Mouse (Mus musculus) limb, embryonic 12.5 days (tissue): Measurements from ENCODE around the gene Gm10644. TPM values are rescaled to one million over a fixed set of nuclear protein-coding genes. Genes with fewer than 3 reads are reported as not detected.

Source experiments
- ATAC-seq: fragments of 200-750 bp; cut with Nextera tagmentation; 2 replicates; pipeline ENCODE4 v1.8.0; 2017; ENCODE audit warnings: low read depth, moderate TSS enrichment; ENCODE audit not compliant: insufficient number of reproducible peaks, insufficient read depth, low FRiP score, low TSS enrichment
- H3K27ac ChIP-seq: fragments of 300-500 bp; sonication (generic); 2 replicates; pipeline ENCODE4 v1.5.1; 2016; ENCODE audit warnings: mild to moderate bottlenecking, moderate library complexity
- H3K27me3 ChIP-seq: fragments of 300-500 bp; sonication (generic); 2 replicates; pipeline ENCODE4 v1.6.1; 2016; ENCODE audit warnings: mild to moderate bottlenecking, moderate library complexity
- H3K36me3 ChIP-seq: fragments of 300-500 bp; sonication (generic); 2 replicates; pipeline ENCODE4 v1.6.1; 2016; ENCODE audit warnings: mild to moderate bottlenecking, moderate library complexity
- H3K4me1 ChIP-seq: fragments of 300-500 bp; sonication (generic); replicated peaks from 2 replicates; pipeline ENCODE4 v1.6.1; 2016
- H3K4me2 ChIP-seq: fragments of 300-500 bp; sonication (generic); 2 replicates; pipeline ENCODE4 v1.6.1; 2016; ENCODE audit warnings: mild to moderate bottlenecking, moderate library complexity
- H3K4me3 ChIP-seq: fragments of 300-500 bp; sonication (generic); replicated peaks from 2 replicates; pipeline ENCODE4 v1.5.1; 2016; ENCODE audit warnings: mild to moderate bottlenecking
- H3K9ac ChIP-seq: fragments of 300-500 bp; sonication (generic); replicated peaks from 2 replicates; pipeline ENCODE4 v1.6.1; 2016; ENCODE audit warnings: mild to moderate bottlenecking, moderate library complexity
- H3K9me3 ChIP-seq: fragments of 300-500 bp; sonication (generic); 2 replicates; pipeline ENCODE4 v1.6.1; 2016; ENCODE audit warnings: mild to moderate bottlenecking, moderate library complexity
- WGBS: fragments of 180-500 bp; shearing (Covaris S2); methylation state at CpG from one replicate; pipeline ENCODE4 v1.1.7; 2016; 5-methylcytosine and 5-hydroxymethylcytosine counted together
- microRNA-seq: library from miRNA; unstranded; fragments of <30 nt; microRNA quantifications from one replicate; pipeline ENCODE4, GENCODE M21; 2017
- polyA plus RNA-seq: library from polyadenylated mRNA; unstranded; fragments of >200 nt; fragmentation: Nextera tagmentation; extraction: Ambion mirVana; gene quantifications from 2 replicates; pipeline ENCODE4 v1.2.1, GENCODE M21; 2016

Gene Gm10644
- polyA plus RNA-seq, 1 experiment from 2014 or later = 0.40 TPM

GRCm38 (mm10) chr8:83893915-83894314 lies 61.1 kb downstream of the Gm10644 start:
- Histone ChIP-seq H3K4me1 (peaks cover 19% of the 10 kb centered on the region), H3K4me3 (no peak overlapping the region), H3K9ac (no peak overlapping the region), H3K4me2 (no peak overlapping the region), H3K36me3 (no peaks in the 10 kb centered on the region), H3K9me3 (no peaks in the 10 kb centered on the region), H3K27me3 (peaks cover 27% of the 10 kb centered on the region), H3K27ac (no peak overlapping the region)
- no peak for ATAC-seq
- WGBS = 3% methylated on average over 5 of the region's 5 CpGs

- Histone ChIP-seq H3K4me3 (no peak overlapping the region), H3K4me2 (no peak overlapping the region), H3K27ac (no peak overlapping the region), H3K4me1 (peaks cover 5% of the 10 kb centered on the region), H3K9ac (no peak overlapping the region), H3K36me3 (no peaks in the 10 kb centered on the region), H3K27me3 (peaks cover 26% of the 10 kb centered on the region), H3K9me3 (no peaks in the 10 kb centered on the region)
- ATAC-seq = no peak
- WGBS = 67% methylated on average over 4 of the region's 4 CpGs
These were observed 62.9 kb downstream of the Gm10644 start for GRCm38 (mm10) chr8:83892061-83892460.

GRCm38 (mm10) chr8:83888409-83888808 lies 66.6 kb downstream of the Gm10644 start:
- 0 out of 2 replicates have a peak overlapping the region, but pooled peaks have one; percentile 23 for H3K9ac ChIP-seq
- no peaks in the 10 kb centered on the region for H3K9me3 ChIP-seq
- no peak for ATAC-seq
- H3K36me3 ChIP-seq = no peaks in the 10 kb centered on the region
- H3K27me3 ChIP-seq = no peaks in the 10 kb centered on the region; the same call in 1 of the 2 replicates
- H3K4me3 ChIP-seq = no peak overlapping the region
- H3K27ac ChIP-seq = no peak overlapping the region
- WGBS = 67% methylated on average over 2 of the region's 2 CpGs
- H3K4me2 ChIP-seq = no peak overlapping the region
- no peaks in the 10 kb centered on the region for H3K4me1 ChIP-seq

Small RNA genes lying within 50 kb of the gene (microRNA-seq; reads per million reads assigned to microRNA genes)
- gene Gm44330 (not detected), gene Gm44450 (not detected)

Other genes starting within 250 kb of the Gm10644 start
- gene Ddx39, start 240.0 kb downstream of the Gm10644 start, polyA plus RNA-seq = 155 and 164 TPM in 2 replicates
- 24.2 and 28.0 TPM in 2 replicates for gene Adgre5, start 213.9 kb downstream of the Gm10644 start, polyA plus RNA-seq
- 28.2 and 32.7 TPM in 2 replicates for gene Adgrl1, start 55.1 kb downstream of the Gm10644 start, polyA plus RNA-seq
- 52.2 and 54.3 TPM in 2 replicates for gene Asf1b, start 302 bp upstream of the Gm10644 start, polyA plus RNA-seq
- gene Prkaca, start 17.8 kb upstream of the Gm10644 start, polyA plus RNA-seq = 186 and 196 TPM in 2 replicates
- 13.0 and 14.4 TPM in 2 replicates for gene Samd1, start 42.5 kb upstream of the Gm10644 start, polyA plus RNA-seq
- 0.73 and 1.6 TPM in 2 replicates for gene 1700067K01Rik, start 46.3 kb upstream of the Gm10644 start, polyA plus RNA-seq
- 0.64 TPM in 1 of 2 replicates, not detected in the other for gene 2210011C24Rik, start 57.0 kb upstream of the Gm10644 start, polyA plus RNA-seq
- gene Palm3, start 66.3 kb upstream of the Gm10644 start, polyA plus RNA-seq = 4.7 and 6.7 TPM in 2 replicates
- 0.61 and 0.68 TPM in 2 replicates for gene Il27ra, start 87.4 kb upstream of the Gm10644 start, polyA plus RNA-seq
- not detected in 2 replicates for gene Rln3, start 89.8 kb upstream of the Gm10644 start, polyA plus RNA-seq
- gene Gm10643, start 109.9 kb upstream of the Gm10644 start, polyA plus RNA-seq = 1.5 and 1.9 TPM in 2 replicates
- gene Rfx1, start 111.6 kb upstream of the Gm10644 start, polyA plus RNA-seq = 10.1 and 11.1 TPM in 2 replicates
- 16.3 and 17.0 TPM in 2 replicates for gene Dcaf15, start 149.6 kb upstream of the Gm10644 start, polyA plus RNA-seq
- 0.83 and 1.1 TPM in 2 replicates for gene Podnl1, start 170.8 kb upstream of the Gm10644 start, polyA plus RNA-seq
- 26.2 and 28.7 TPM in 2 replicates for gene Cc2d1a, start 192.7 kb upstream of the Gm10644 start, polyA plus RNA-seq
- 1.6 TPM in 2 replicates for gene 4930432K21Rik, start 192.8 kb upstream of the Gm10644 start, polyA plus RNA-seq
- gene Nanos3, start 230.0 kb upstream of the Gm10644 start, polyA plus RNA-seq = 3.3 and 5.5 TPM in 2 replicates